Comparison of ENCODE assay signal across 27 mouse cellular contexts in the genomic region with DNA sequence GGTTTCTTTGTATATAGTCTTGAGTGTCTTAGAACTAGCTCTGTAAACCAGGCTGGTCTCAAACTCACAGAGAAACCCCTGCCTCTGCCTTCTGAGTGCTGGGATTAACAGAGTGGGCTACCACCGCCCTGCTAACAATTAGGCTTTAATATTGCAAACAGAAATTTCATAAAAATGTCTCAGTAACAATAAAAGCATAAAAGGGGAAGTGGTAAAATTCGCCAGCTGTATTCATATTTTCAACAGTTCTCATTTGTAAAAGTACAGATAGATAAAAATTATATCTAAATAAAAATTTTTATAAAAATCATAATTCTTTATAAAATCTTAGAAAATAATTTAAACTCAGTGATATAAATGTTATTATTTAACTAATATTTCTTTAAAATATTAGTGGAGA.
"Had no signal": no experiment of that assay in that cellular context is flagged by ENCODE, and none has a peak within 500 bp of the region (broad histone marks: within the 10 kb centered on the region; RNA-seq: fewer than 3 reads in every experiment).

No protein-coding gene starts in this region.

- H3K27ac ChIP-seq: limb, embryonic 10.5 days; limb, embryonic 12.5 days; limb, embryonic 13.5 days; limb, embryonic 15.5 days; liver, embryonic 12.5 days; liver, embryonic 13.5 days; liver, embryonic 14.5 days; liver, embryonic 15.5 days; lung, embryonic 15.5 days; macrophage; midbrain, embryonic 10.5 days; midbrain, embryonic 12.5 days; midbrain, embryonic 13.5 days; midbrain, embryonic 15.5 days; neural tube, embryonic 12.5 days had no signal

- H3K4me1 ChIP-seq: limb, embryonic 10.5 days; limb, embryonic 15.5 days; lung, embryonic 15.5 days; midbrain, embryonic 10.5 days; midbrain, embryonic 12.5 days; midbrain, embryonic 15.5 days; neural tube, embryonic 12.5 days had no signal

- H3K9ac ChIP-seq: limb, embryonic 12.5 days; limb, embryonic 13.5 days; limb, embryonic 15.5 days; liver, embryonic 12.5 days; liver, embryonic 13.5 days; liver, embryonic 14.5 days; liver, embryonic 15.5 days; liver, postnatal 0 days; lung, embryonic 14.5 days; lung, embryonic 15.5 days; midbrain, embryonic 12.5 days; midbrain, embryonic 13.5 days; midbrain, embryonic 15.5 days; neural tube, embryonic 12.5 days had no signal

- DNase-seq: left cerebral cortex, postnatal 4 days; liver; liver, embryonic 13.5 days; liver, postnatal 0 days; lung, adult 18-20 months; lung, adult 2 months; lung, embryonic 14.5 days; lung, postnatal 10 days; lung, postnatal 14 days; lung, postnatal 4 days; midbrain, embryonic 14.5 days had no signal

- H3K27me3 ChIP-seq: limb, embryonic 12.5 days; limb, embryonic 13.5 days; limb, embryonic 15.5 days; liver, embryonic 12.5 days; liver, embryonic 13.5 days; liver, embryonic 15.5 days; lung, embryonic 15.5 days; megakaryocyte, embryonic 14.5 days; midbrain, embryonic 12.5 days; midbrain, embryonic 13.5 days; midbrain, embryonic 15.5 days; neural tube, embryonic 12.5 days had no signal

- H3K4me3 ChIP-seq: limb, embryonic 10.5 days; limb, embryonic 12.5 days; limb, embryonic 13.5 days; limb, embryonic 15.5 days; liver, embryonic 12.5 days; liver, embryonic 13.5 days; liver, embryonic 15.5 days; lung, embryonic 15.5 days; megakaryocyte, embryonic 14.5 days; midbrain, embryonic 10.5 days; midbrain, embryonic 12.5 days; midbrain, embryonic 13.5 days; midbrain, embryonic 15.5 days; myocyte; neural tube, embryonic 12.5 days had no signal

- H3K9me3 ChIP-seq: limb, embryonic 10.5 days; limb, embryonic 12.5 days; limb, embryonic 13.5 days; limb, embryonic 15.5 days; liver, embryonic 12.5 days; liver, embryonic 13.5 days; liver, embryonic 15.5 days; lung, embryonic 15.5 days; megakaryocyte, embryonic 14.5 days; midbrain, embryonic 10.5 days; midbrain, embryonic 12.5 days; midbrain, embryonic 13.5 days; midbrain, embryonic 15.5 days; neural tube, embryonic 12.5 days had no signal
